Mouse (Mus musculus) heart, adult 2 months (tissue): ENCODE results near the gene Taf6l.

Experiments used
- CTCF ChIP-seq: fragments of 200-600 bp; IDR thresholded peaks from 2 replicates; pipeline ENCODE4 v1.8.1; 2022; ENCODE audit warnings: antibody characterized with exemption, mild to moderate bottlenecking, moderate library complexity
- POLR2A ChIP-seq: fragments of 200-500 bp; IDR thresholded peaks from 2 replicates; pipeline ENCODE4 v1.6.1; 2011; ENCODE audit warnings: mild to moderate bottlenecking, low read depth, low read length, control low read depth; ENCODE audit not compliant: insufficient read depth

GRCm38 (mm10) chr19:8757471-8757998 lies 28.7 kb downstream of the Taf6l start:
- TF ChIP-seq CTCF (no peak), POLR2A (no peak)
